20 mouse cellular contexts compared by ENCODE assay signal in the genomic region with DNA sequence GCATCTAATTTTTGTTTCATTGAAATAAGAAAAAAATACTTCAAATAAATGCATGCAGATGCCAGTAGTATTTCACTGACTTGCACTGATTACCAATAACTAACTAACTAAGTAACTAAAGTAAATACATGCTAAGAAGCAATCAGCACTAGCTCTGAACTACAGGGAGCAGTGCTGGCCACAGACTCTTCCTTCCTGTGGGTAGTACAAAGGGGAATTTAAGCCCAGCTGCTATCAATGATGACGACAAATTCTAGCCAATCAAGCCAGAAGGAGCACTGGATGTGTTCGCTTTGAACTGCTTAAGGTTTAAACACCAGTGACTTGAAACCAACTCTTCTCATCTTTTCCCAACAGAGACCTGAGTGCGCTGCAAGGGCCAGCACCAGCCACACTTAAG.
"Had no signal": no experiment of that assay in that cellular context is flagged by ENCODE, and none has a peak within 500 bp of the region (broad histone marks: within the 10 kb centered on the region; RNA-seq: fewer than 3 reads in every experiment).

No protein-coding gene starts in this region.

- ATAC-seq: liver, postnatal 0 days; lung, postnatal 0 days; midbrain, embryonic 13.5 days; midbrain, embryonic 15.5 days had no signal

- DNase-seq: liver, postnatal 0 days; lung, adult 2 months; lung, postnatal 14 days; lung, postnatal 36 days; retina, postnatal 1 day; right cerebral cortex, adult 18-20 months; right cerebral cortex, postnatal 25 days; right cerebral cortex, postnatal 4 days; spleen, adult 18-20 months; thymus, adult 18-20 months; thymus, postnatal 14 days; thymus, postnatal 36 days had no signal

- H3K9ac ChIP-seq: liver, embryonic 15.5 days; liver, postnatal 0 days; lung, embryonic 15.5 days; midbrain, embryonic 13.5 days; midbrain, embryonic 15.5 days; neural tube, embryonic 12.5 days had no signal

- H3K27me3 ChIP-seq: liver, embryonic 15.5 days; lung, embryonic 15.5 days; midbrain, embryonic 13.5 days; midbrain, embryonic 15.5 days; neural tube, embryonic 12.5 days had no signal

- H3K4me3 ChIP-seq: liver, embryonic 15.5 days; lung, embryonic 15.5 days; midbrain, embryonic 10.5 days; midbrain, embryonic 13.5 days; midbrain, embryonic 15.5 days; neural tube, embryonic 12.5 days had no signal

- H3K4me1 ChIP-seq: midbrain, embryonic 13.5 days; midbrain, embryonic 15.5 days; neural tube, embryonic 12.5 days had no signal

- H3K9me3 ChIP-seq: liver, embryonic 15.5 days; lung, embryonic 15.5 days; midbrain, embryonic 10.5 days; midbrain, embryonic 13.5 days; midbrain, embryonic 15.5 days; neural tube, embryonic 12.5 days had no signal

- H3K27ac ChIP-seq: liver, embryonic 15.5 days; lung, embryonic 15.5 days; macrophage; midbrain, embryonic 10.5 days; midbrain, embryonic 13.5 days; midbrain, embryonic 15.5 days; neural tube, embryonic 12.5 days had no signal

- H3K36me3 ChIP-seq: liver, embryonic 15.5 days; lung, embryonic 15.5 days; midbrain, embryonic 10.5 days; midbrain, embryonic 13.5 days; midbrain, embryonic 15.5 days; neural tube, embryonic 12.5 days had no signal

- H3K4me2 ChIP-seq: liver, embryonic 15.5 days; lung, embryonic 15.5 days; midbrain, embryonic 13.5 days; midbrain, embryonic 15.5 days; neural tube, embryonic 12.5 days had no signal
